Mouse (Mus musculus) 3134 (cell line): ENCODE results near the gene Nckap1l.
"Not testable (repeated sequence)": the region's sequence is repeated elsewhere in the genome, so short reads cannot be mapped to it uniquely, and the experiment has no call there.

Experiments
- DNase-seq: peaks from one replicate; pipeline ENCODE4 v3.0.0-alpha.2; 2011; ENCODE audit warnings: low spot score; ENCODE audit not compliant: insufficient read length; ENCODE audit errors: extremely low read depth

The Nckap1l gene

DNA sequence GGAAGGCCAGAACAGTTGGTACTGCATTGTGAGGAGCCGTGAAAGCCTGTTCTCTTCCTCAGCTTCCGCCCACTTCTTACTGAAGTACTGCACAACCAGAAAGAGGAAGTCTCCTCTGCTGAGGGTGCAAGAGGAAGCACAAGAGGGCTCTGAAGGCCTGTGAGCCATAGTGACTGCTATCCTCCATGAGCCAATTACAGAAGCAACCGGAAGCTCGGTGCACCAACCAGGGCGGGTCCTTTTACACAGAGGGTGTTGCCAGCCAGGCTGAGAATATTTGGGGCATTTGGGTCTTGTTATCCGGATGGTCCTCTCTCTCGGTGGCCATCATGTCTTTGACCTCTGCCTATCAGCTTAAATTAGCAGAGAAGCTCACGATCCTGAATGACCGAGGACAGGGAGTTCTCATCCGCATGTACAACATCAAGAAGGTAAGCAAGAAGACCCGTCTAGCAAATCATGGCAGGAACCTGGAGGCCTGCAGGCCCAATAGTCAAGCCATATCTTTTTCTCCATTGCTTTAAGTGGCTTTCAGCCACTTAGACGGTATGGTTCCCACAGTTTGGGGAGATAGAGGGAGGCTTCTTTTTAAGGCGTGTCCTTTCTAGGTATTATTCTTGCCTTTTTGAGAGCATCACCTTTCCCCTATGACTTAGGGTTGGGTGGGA lies at the start of gene Nckap1l:
Nckap1l (plus strand) TSS at position 244 of the 668 bp plus-strand sequence.
- peak; percentile 46 for DNase-seq

DNA sequence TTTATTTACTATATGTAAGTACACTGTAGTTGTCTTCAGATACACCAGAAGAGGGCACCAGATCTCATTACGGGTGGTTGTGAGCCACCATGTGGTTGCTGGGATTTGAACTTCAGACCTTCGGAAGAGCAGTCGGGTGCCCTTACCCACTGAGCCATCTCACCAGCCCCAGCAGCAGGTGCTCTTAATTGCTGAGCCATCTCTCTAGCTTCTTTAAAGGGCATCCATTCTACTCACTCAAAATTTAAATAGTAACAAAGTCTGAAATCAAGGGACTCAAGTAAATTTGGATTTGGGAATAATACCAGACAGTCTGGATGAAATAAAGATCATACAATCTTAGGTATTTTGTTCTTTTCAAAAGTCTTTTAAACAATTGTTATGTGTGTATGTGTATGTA lies 48.0 kb upstream of the Nckap1l start:
- DNase-seq = not testable (repeated sequence)

DNA sequence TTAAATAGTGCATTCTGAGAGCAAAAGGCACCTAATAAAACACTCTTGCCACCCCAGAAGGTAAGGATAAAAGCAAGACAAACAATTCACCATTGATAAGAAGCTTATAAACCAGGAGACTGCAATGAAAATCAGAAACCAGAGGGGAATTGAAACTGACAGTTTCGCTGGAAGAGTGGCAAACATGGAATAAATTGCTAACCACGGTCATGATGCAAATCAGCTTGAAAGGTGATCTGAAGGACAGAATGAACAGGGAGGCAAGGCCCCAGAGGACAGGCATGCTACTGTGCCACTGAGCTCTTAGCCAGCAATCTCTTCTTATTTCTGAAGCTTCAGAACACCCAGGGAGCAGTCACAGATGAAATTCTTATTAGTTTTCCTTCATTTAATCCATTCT lies 26.6 kb upstream of the Nckap1l start:
- no peak for DNase-seq

DNA sequence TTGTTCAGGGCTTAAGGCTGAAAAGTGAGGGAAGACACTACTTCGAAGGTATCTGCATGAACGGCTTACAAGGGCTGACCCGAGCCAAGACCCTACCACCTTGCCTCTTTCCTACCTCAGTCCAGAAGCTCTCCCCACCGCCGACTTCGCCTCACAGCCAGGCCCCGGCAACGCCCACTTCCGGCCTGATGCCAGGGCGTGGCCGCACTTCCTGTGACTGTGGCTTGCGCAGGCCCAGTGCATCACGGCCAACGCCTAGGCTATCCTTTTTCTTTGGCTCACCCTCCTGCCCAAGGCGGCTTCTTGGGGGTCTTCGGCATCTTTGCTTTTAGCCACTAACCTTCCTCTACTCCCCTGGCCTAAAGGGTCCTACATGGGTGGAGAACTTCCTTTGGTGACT lies 23.4 kb upstream of the Nckap1l start, which contains the start of gene Gtsf1:
Gtsf1 (minus strand) TSS at position 230 of the 400 bp plus-strand sequence.
- no peak for DNase-seq

DNA sequence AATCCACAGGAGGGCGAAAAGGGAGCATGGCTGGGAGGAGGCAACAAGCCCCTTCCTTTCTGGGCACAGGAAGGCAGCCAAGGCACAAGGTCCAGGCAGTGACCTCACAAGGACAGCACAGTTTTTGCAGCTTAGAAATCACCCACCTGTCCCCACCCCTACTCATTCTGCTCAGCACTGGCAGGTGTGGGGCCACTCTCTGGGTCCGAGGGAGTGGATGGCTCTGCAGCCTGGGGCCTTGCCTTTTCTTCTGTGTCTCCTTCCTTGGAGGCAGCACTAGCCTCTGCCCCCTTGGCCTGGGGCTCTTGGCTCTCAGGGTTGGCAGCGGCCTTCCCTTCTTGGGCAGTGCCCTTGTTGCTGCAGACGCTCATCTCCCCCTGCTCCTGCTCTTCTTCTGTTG lies 7.6 kb upstream of the Nckap1l start:
- not testable (repeated sequence) for DNase-seq

DNA sequence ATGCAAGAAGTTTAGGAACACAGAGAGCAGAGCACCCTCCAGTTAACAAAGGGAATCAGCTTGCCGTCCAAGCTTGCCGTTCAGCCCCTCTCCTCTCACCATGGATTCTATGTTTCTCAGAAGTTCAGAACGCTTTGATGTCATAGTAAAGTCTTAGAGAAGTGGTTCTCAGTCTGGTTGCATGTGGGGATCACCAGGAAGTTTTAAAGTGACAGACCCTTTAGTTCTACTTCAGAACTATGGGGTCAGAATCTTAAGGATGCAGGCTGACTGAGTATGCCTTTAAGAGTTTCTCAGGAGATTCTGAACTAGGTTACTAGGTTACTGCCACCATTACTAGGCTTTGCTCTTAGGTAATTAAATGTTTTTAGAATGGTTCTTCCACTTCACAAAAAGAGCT lies 5.2 kb upstream of the Nckap1l start, which contains the start of gene Gtsf2:
Gtsf2 (minus strand) TSS at position 101 of the 400 bp plus-strand sequence.
- DNase-seq = no peak

DNA sequence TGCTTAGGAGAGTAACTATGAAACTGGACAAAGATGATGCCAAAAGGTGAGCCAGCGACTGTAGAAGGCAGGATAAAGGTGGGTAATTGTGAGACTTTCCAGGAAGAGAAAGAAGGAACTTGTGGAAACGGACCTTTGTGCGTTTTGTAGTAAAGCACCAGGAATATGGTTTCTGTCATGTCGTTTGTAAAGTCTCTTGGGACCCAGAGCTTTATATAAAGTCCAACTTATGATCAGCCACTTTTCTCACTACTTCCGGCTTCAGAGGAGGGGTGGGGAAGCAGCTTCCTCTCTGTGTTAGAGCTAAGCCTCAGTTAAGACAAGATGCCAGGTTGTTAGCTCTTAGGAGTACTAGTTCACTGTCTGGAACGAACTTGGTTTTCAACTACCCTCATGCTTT lies 855 bp downstream of the Nckap1l start:
- no peak for DNase-seq

DNA sequence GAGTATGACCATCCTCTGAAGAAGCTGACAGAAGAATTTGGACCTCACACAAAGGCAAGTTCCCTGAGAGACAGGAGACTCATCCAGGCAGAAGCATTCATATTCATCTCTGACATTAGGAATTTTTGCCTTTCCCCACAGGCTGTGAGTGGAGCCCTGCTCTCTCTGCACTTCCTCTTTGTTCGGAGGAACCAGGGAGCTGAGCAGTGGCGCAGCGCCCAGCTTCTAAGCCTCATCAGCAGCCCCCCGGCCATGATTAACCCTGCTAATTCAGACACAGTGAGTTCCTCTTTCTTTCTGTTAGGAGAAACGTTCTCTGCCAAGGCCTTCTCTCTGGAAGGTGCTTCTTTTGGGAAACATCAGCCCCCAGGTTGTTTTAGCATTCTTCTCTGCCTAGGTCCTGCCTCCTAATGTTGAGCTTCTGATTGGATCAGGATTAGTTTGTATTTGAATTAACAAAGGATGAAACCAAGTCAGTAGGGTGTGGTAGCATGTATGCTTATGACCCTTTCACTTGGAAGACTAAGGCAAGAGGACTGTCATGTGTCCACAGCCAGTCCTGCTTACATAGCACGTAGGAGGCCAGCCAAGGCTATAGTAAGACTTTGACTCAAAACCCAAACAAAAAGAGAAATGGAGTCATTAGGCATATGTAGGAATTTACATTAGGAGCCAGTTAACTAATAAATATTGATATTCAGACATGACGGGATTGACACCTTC lies 9.1 kb downstream of the Nckap1l start:
- no peak for DNase-seq

DNA sequence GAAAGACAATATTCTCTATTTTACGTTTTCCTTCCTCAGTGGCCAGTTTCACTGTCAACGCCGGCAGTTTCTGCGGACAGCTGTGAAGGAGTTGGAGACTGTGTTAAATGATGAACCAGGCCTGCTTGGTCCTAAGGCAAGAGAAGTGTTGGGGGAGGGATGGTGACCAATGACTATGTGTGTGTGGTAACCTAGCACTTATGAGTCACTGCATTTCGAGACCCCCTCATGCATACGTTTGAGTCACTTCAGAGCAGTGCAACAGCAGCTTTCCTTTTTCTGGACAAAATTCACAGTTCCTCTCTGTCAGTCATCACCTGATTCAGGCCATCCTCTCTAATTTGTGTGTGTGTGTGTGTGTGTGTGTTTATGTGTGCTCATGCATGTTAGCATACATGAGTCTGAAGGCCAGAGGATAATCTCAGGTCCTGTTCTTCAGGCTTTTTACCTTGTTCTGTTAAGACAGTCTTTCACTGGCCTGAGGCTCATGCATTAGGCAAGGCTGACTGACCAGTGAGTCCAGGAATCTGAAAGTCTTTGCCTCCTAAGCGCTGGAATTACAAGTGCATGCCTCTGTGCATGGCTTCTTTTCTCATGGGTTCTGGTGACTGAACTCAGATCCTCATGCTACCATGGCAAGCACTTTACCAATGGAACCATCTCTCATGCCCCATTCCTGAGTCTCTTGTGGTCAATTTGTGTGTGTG lies 18.0 kb downstream of the Nckap1l start:
- no peak for DNase-seq

DNA sequence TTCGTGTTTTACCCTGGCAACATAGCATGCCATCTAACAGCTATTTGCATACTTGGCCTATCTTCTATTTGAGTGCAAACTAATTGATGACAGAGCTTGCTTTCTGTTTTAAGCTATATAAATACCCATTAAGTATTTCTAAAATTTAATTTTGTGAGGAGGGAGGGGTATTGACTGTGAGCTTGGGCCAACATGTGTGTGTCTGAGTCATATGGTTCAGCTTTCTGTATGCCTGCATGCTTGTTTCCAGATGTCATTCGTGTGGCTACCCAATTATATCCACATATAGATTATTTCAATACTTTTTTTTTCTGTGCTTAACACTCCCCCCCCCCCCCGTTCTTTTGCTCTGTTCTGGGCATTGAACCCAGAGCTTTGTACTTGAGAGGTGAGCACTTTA lies 18.7 kb downstream of the Nckap1l start:
- DNase-seq = no peak

DNA sequence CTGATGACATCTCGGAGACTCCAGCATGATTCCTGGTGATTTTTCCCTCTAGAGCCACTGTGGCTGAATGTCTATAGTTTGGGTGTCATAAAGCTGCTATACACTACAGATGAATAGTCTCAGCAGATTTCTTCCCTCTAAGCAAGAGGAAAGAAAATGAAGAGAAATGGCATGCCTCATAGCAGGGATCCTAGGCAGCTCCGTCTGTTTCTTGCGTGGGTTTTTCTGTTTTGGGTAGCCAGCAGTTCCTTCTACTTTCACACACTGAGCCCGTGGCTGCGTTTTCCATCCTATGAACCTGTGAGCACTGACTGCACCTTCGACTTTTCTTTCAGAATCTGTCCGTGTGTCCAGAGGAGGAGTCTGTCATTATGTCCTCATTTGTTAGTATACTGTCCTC lies 19.6 kb downstream of the Nckap1l start:
- DNase-seq = no peak

DNA sequence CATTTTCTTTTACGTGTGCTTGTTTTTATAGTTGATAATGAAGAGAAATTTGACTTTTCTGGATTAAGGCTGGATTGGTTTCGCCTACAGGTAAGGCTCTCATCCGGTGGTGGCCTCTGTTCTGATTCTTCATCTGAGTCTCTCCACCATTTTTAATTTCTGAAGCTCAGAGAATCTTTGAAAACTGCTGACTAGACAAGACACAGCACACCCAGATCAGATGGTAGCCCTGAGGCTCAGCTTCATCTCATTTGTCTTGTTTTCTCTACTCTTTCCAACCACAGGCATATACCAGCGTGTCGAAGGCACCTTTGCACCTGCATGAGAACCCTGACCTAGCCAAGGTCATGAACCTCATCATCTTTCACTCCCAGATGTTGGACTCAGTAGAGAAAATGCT lies 20.2 kb downstream of the Nckap1l start:
- no peak for DNase-seq

DNA sequence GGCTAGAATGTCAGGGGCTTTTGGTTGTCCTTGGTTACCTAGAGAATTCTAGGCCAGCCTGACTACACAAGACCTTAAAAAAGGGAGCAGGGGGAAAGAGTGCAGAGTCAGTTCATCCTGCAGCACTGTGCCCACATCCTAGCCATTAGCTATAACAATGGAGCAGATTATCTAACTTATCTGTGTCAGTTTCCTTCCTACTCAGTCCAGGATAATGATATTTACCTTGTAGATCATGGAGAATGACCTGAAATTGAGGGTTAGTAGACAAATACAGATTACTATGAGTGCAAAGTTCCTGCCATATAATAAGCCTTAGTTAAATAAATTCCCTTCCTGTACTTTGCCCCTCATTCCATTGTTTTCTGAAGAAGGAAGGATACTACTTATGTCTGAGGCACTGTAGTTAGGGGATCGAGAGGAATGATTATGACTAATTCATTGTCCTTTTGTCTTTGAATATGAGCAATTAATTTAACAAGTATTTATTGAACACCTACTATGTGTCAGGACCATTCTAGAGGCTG lies 25.5 kb downstream of the Nckap1l start:
- DNase-seq = no peak

DNA sequence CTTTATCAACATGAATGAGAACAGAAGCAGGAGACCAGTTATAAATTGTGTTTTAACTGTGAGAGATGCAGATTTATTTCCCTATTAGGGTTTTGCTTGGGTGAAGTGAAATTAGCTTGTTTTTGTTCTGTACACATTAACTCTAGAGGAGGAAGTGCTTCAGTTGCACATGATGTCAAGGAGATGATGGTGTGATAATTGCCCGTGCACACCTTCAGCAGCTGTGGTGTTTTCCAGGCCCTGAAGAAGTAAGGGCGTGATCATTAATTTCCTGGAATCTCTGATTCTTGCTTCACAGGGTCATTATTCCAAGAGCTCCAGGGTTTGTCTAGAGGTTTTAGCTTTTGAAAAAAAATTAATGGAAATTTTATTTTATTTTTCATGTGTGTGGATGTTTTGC lies 26.5 kb downstream of the Nckap1l start:
- no peak for DNase-seq

DNA sequence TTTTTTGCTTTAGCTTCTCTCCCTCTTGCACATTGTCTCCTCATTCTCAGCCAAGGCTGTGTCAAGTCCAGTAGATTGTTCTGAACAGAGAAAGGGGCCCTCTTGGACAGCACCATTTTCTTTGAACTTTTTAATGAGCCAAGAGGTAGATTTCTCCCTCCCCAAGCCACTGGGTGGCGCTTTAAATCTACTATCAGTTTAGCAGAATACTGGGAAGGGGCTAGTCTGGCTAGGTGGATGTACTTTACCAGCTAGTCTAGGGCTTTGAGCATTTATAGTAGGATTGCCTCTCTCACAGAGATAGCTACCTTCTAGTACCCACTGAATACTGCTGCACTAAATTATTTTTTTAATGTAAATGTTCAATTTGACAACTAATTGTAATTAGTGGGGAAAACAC lies 28.9 kb downstream of the Nckap1l start:
- DNase-seq = no peak

DNA sequence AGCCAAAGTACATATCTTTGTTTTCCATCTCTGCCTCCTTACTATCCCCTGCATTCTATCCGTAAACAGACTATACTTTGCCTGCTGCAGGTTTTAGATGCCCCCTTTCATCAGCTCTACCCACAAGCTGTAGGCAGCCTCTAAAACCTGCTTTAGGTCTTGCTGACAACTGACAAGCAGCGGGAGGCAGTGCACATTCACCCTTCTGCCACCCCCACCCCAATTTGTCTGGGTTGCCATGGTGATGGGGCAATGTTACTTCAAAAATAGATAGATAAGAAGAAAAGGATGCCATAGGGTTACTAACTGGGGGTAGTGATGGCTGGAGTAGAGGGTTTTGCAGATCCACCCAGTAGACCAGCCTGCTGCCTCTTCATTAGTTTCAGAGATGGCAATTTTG lies 30.9 kb downstream of the Nckap1l start:
- no peak for DNase-seq

DNA sequence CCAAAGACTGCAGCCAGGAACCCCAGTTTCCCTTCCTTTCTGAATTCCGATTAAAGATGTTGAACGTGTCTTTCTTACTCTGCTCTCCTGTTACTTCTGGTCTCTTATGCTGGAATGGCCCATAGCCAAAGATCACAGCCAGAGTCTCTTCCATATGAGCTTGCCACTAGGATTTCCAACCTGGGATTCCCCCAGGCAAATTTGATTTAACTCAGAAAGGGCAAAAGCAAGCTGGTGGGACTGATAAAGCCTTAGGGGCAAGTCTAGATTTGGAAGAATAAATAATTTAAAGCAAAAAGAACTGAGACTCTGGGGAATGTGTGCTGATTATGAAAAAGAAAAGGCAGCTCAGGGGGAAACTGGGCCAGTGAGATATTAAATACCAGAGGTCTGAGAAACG lies 31.5 kb downstream of the Nckap1l start:
- DNase-seq = no peak

DNA sequence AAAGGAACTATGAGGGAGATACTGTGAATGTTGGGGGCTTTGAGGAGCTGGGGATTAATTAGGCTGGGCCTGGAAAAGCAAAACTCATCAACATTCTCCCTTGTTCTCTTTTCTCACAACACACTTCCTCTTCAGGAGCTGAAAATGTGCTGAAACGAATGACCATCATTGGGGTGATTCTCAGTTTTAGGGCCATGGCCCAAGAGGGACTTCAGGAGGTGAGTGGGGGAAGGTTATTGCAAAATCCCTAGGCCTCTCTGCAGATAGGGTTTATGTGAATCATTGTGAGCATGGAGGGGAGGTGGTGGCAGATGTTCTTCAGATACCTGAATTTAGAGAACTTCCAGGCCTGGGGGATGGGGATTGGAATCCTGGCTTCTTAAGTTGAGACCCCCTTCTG lies 33.1 kb downstream of the Nckap1l start:
- no peak for DNase-seq

DNA sequence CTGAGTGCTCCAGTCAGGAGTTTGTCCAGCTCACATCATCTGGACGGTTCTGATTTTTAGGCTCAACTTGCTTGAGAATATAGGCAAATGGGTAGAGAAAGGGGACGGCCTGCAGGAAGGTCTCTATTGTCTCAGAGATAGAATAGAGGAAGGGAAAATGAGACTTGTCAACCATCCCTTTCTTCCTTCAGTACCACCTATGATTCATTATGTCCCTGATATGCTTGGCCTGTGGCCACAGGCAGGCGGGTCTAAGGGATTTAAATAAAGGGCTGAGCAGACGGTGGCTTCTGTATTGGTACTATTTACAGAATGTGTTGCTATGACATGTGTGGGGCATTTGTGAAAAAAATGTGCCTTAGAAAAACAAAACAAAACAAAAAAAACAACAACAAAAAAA lies 34.7 kb downstream of the Nckap1l start:
- DNase-seq = no peak

DNA sequence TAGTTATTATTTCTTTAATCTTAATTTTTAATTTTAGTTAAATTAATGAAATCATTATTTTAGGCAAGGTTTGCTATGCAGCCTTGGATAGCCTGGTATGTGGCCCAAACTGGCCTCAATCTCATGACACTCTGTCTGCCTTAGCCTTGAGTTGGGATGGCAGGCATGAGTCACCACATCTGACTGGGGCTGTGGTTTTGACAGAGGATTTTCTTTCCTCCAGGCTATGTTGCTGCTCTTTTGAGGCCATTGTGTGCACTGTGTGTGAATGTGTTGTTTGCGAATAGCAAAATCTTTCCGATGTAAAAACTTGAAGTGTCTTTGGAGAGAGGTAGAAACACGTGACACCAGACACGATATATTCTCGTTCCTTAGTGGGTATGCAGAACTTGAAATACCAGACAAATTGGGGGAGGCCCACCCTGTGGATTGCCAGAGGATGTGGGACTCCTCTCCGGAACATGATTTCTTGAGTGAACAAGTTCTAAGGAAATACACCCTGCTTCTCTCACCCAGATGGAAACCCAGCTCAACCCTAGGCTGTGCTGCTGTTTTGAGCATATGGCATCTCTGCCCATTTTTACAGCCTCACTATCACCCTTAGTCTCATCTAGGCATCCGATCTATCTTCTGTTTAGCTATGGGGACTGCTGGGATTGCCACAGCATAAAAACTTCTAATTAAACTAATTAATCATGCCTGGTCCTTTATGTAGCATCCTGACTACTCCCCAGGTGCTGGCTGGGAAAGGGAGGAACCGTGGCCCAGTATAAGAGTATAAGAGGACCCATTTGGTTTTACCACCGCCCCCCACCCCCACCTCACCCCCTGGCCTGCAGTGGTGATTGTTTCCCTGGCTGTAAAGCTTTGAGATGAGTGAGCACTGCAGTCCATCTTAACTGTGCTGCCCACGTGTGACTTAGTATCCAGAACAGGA lies 42.9 kb downstream of the Nckap1l start:
- peak; percentile 66 for DNase-seq
